Mouse (Mus musculus): ENCODE data around the gene Iqck. TPM values are rescaled to one million over a fixed set of nuclear protein-coding genes. Genes with fewer than 3 reads are reported as not detected.

The Iqck gene
- polyA plus RNA-seq, 1 experiment: 41.3 TPM

- TF ChIP-seq CTCF (IDR thresholded peaks at IDR 0.05; ENCODE audit: control insufficient read depth, insufficient read depth, insufficient replicate concordance, low read depth, low read length) (no peak), POLR2A (IDR thresholded peaks at IDR 0.05; ENCODE audit: control insufficient read depth, low read depth, low read length) (no peak)
- no peak overlapping the region for H3K4me3 ChIP-seq (ENCODE audit: control insufficient read depth, low read depth, low read length)
- H3K27ac ChIP-seq (ENCODE audit: control insufficient read depth, insufficient read depth, low read depth, low read length): peak overlapping the region; percentile 20; the same call in 1 of the 2 replicates
- no peaks in the 10 kb centered on the region for H3K36me3 ChIP-seq (ENCODE audit: control insufficient read depth, insufficient read depth, low read length)
- no peaks in the 10 kb centered on the region for H3K27me3 ChIP-seq (ENCODE audit: control insufficient read depth, insufficient read depth, low read length)
- peaks cover 26% of the 10 kb centered on the region for H3K4me1 ChIP-seq (ENCODE audit: control insufficient read depth, insufficient read depth, low read length)
Measured at GRCm38 (mm10) chr7:118989275-118989856, 133.8 kb downstream of the Iqck start.

GRCm38 (mm10) chr7:118990282-118990681 is 134.7 kb downstream of the Iqck start:
- TF ChIP-seq CTCF (IDR thresholded peaks at IDR 0.05; ENCODE audit: control insufficient read depth, insufficient read depth, insufficient replicate concordance, low read depth, low read length) (no peak), POLR2A (IDR thresholded peaks at IDR 0.05; ENCODE audit: control insufficient read depth, low read depth, low read length) (no peak)
- Histone ChIP-seq H3K4me3 (ENCODE audit: control insufficient read depth, low read depth, low read length) (no peak overlapping the region), H3K36me3 (ENCODE audit: control insufficient read depth, insufficient read depth, low read length) (no peaks in the 10 kb centered on the region), H3K4me1 (ENCODE audit: control insufficient read depth, insufficient read depth, low read length) (peaks cover 31% of the 10 kb centered on the region), H3K27me3 (ENCODE audit: control insufficient read depth, insufficient read depth, low read length) (no peaks in the 10 kb centered on the region), H3K27ac (ENCODE audit: control insufficient read depth, insufficient read depth, low read depth, low read length) (no peak overlapping the region)

GRCm38 (mm10) chr7:118991341-118991884 is 135.9 kb downstream of the Iqck start:
- Histone ChIP-seq H3K36me3 (ENCODE audit: control insufficient read depth, insufficient read depth, low read length) (no peaks in the 10 kb centered on the region), H3K4me3 (ENCODE audit: control insufficient read depth, low read depth, low read length) (peak overlapping the region; percentile 70), H3K27me3 (ENCODE audit: control insufficient read depth, insufficient read depth, low read length) (no peaks in the 10 kb centered on the region), H3K27ac (ENCODE audit: control insufficient read depth, insufficient read depth, low read depth, low read length) (no peak overlapping the region), H3K4me1 (ENCODE audit: control insufficient read depth, insufficient read depth, low read length) (peaks cover 36% of the 10 kb centered on the region)
- TF ChIP-seq POLR2A (IDR thresholded peaks at IDR 0.05; ENCODE audit: control insufficient read depth, low read depth, low read length) (no peak), CTCF (IDR thresholded peaks at IDR 0.05; ENCODE audit: control insufficient read depth, insufficient read depth, insufficient replicate concordance, low read depth, low read length) (no peak)

- H3K27me3 ChIP-seq (ENCODE audit: control insufficient read depth, insufficient read depth, low read length): no peaks in the 10 kb centered on the region
Measured at GRCm38 (mm10) chr7:118992080-118992560, 136.6 kb downstream of the Iqck start.

GRCm38 (mm10) chr7:118992623-118993405 is 137.3 kb downstream of the Iqck start:
- H3K4me1 ChIP-seq (ENCODE audit: control insufficient read depth, insufficient read depth, low read length): peaks cover 36% of the 10 kb centered on the region

More at GRCm38 (mm10) chr7:118992080-118992560, 136.6 kb downstream of the Iqck start:
- TF ChIP-seq CTCF (IDR thresholded peaks at IDR 0.05; ENCODE audit: control insufficient read depth, insufficient read depth, insufficient replicate concordance, low read depth, low read length) (no peak), POLR2A (IDR thresholded peaks at IDR 0.05; ENCODE audit: control insufficient read depth, low read depth, low read length) (no peak)
- Histone ChIP-seq H3K27ac (ENCODE audit: control insufficient read depth, insufficient read depth, low read depth, low read length) (peak overlapping the region; percentile 56), H3K4me1 (ENCODE audit: control insufficient read depth, insufficient read depth, low read length) (peaks cover 36% of the 10 kb centered on the region), H3K36me3 (ENCODE audit: control insufficient read depth, insufficient read depth, low read length) (no peaks in the 10 kb centered on the region), H3K4me3 (ENCODE audit: control insufficient read depth, low read depth, low read length) (peak overlapping the region; percentile 70)

GRCm38 (mm10) chr7:118993597-118994230 is 138.2 kb downstream of the Iqck start:
- Histone ChIP-seq H3K4me3 (ENCODE audit: control insufficient read depth, low read depth, low read length) (peak overlapping the region; percentile 70), H3K27ac (ENCODE audit: control insufficient read depth, insufficient read depth, low read depth, low read length) (peak overlapping the region; percentile 43), H3K4me1 (ENCODE audit: control insufficient read depth, insufficient read depth, low read length) (peaks cover 36% of the 10 kb centered on the region), H3K36me3 (ENCODE audit: control insufficient read depth, insufficient read depth, low read length) (no peaks in the 10 kb centered on the region), H3K27me3 (ENCODE audit: control insufficient read depth, insufficient read depth, low read length) (no peaks in the 10 kb centered on the region)
- TF ChIP-seq POLR2A (IDR thresholded peaks at IDR 0.05; ENCODE audit: control insufficient read depth, low read depth, low read length) (0 out of 2 replicates have a peak, but pooled peaks have one; percentile 7), CTCF (IDR thresholded peaks at IDR 0.05; ENCODE audit: control insufficient read depth, insufficient read depth, insufficient replicate concordance, low read depth, low read length) (no peak)

More at GRCm38 (mm10) chr7:118992623-118993405, 137.3 kb downstream of the Iqck start:
- Histone ChIP-seq H3K27me3 (ENCODE audit: control insufficient read depth, insufficient read depth, low read length) (no peaks in the 10 kb centered on the region), H3K27ac (ENCODE audit: control insufficient read depth, insufficient read depth, low read depth, low read length) (peak overlapping the region; percentile 39), H3K4me3 (ENCODE audit: control insufficient read depth, low read depth, low read length) (peak overlapping the region; percentile 70), H3K36me3 (ENCODE audit: control insufficient read depth, insufficient read depth, low read length) (no peaks in the 10 kb centered on the region)
- TF ChIP-seq CTCF (IDR thresholded peaks at IDR 0.05; ENCODE audit: control insufficient read depth, insufficient read depth, insufficient replicate concordance, low read depth, low read length): no peak
- no peak for TF ChIP-seq POLR2A (IDR thresholded peaks at IDR 0.05; ENCODE audit: control insufficient read depth, low read depth, low read length)
